Mouse (Mus musculus) C2C12 (cell line): ENCODE measurements around the gene Hormad2. TPM values are rescaled to one million over a fixed set of nuclear protein-coding genes. Genes with fewer than 3 reads are reported as not detected.

Experiments
- H3K27me3 ChIP-seq: one replicate; pipeline ENCODE4 v1.6.1; 2011; ENCODE audit not compliant: control insufficient read depth, insufficient read depth, insufficient read length
- H3K36me3 ChIP-seq: one replicate; pipeline ENCODE4 v1.6.1; 2011; ENCODE audit not compliant: control insufficient read depth, insufficient read depth
- H3K4me3 ChIP-seq: one replicate; pipeline ENCODE4 v1.5.1; 2011; ENCODE audit warnings: mild to moderate bottlenecking, control low read depth; ENCODE audit not compliant: poor library complexity, insufficient read depth, severe bottlenecking
- H3K79me2 ChIP-seq: one replicate; pipeline ENCODE4 v1.6.1; 2011; ENCODE audit not compliant: control insufficient read depth, insufficient read depth
- H3K79me3 ChIP-seq: one replicate; pipeline ENCODE4 v1.6.1; 2011; ENCODE audit warnings: low read depth, control low read depth
- H3ac ChIP-seq: one replicate; pipeline ENCODE3; 2011; ENCODE audit warnings: low read depth; ENCODE audit not compliant: control insufficient read depth, insufficient read length
- CEBPB ChIP-seq: IDR thresholded peaks from one replicate; pipeline ENCODE4 v1.6.1; 2011; ENCODE audit warnings: low read depth, mild to moderate bottlenecking, control low read depth, moderate library complexity
- CTCF ChIP-seq: IDR thresholded peaks from one replicate; pipeline ENCODE4 v1.5.1; 2011; ENCODE audit not compliant: control insufficient read depth, insufficient read depth, insufficient read length
- FOSL1 ChIP-seq: IDR thresholded peaks from one replicate; pipeline ENCODE4 v1.8.0; 2011; ENCODE audit warnings: mild to moderate bottlenecking, low read length; ENCODE audit not compliant: poor library complexity, insufficient read depth, severe bottlenecking
- MAX ChIP-seq: IDR thresholded peaks from one replicate; pipeline ENCODE4 v1.6.1; 2011; ENCODE audit warnings: mild to moderate bottlenecking, control low read depth
- MYOD1 ChIP-seq: IDR thresholded peaks from one replicate; pipeline ENCODE4 v1.6.1; 2011; ENCODE audit warnings: low read depth; ENCODE audit not compliant: control insufficient read depth, insufficient read length
- MYOG ChIP-seq: IDR thresholded peaks from one replicate; pipeline ENCODE4 v1.6.1; 2011; ENCODE audit not compliant: control insufficient read depth, insufficient read length; ENCODE audit errors: extremely low read depth
- USF1 ChIP-seq: IDR thresholded peaks from one replicate; pipeline ENCODE4 v1.6.1; 2011; ENCODE audit warnings: low read depth, mild to moderate bottlenecking, control low read depth, moderate library complexity
- polyA plus RNA-seq: library from polyadenylated mRNA; unstranded; fragments of >200 nt; fragmentation: generic; extraction: Trizol; gene quantifications from one replicate; pipeline ENCODE4 v1.2.1, GENCODE M21; 2012; ENCODE audit warnings: missing spikeins

The Hormad2 gene
- polyA plus RNA-seq, 1 experiment = not detected

DNA sequence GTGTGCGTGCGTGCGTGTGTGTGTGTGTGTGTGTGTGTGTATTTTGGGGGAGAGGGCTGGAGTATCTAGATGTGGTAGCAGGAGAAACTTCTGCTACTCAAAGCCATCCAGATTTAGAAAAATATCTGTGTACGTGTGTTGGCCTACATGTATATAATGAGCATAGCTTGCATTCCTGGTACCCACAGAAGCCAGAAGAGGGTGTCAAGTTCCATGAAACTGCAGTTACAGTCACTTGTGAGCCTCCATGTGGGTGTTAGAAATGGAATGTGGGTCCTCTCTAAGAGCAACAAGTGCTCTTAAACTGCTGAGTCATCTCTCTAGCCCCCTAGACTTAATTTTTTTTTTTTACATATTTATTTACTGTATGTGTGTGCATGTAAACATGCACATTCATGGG lies 130.6 kb downstream of the Hormad2 start:
- H3K27me3 ChIP-seq = no peaks in the 10 kb centered on the region
- H3K4me3 ChIP-seq = no peak overlapping the region
- no peaks in the 10 kb centered on the region for H3K36me3 ChIP-seq
- no peak for TF ChIP-seq CTCF
- TF ChIP-seq MAX = peak; percentile 71
- TF ChIP-seq MYOG = no peak
- TF ChIP-seq MYOD1 = no peak
- no peaks in the 10 kb centered on the region for H3K79me3 ChIP-seq
- no peak overlapping the region for H3ac ChIP-seq
- H3K79me2 ChIP-seq = no peaks in the 10 kb centered on the region

DNA sequence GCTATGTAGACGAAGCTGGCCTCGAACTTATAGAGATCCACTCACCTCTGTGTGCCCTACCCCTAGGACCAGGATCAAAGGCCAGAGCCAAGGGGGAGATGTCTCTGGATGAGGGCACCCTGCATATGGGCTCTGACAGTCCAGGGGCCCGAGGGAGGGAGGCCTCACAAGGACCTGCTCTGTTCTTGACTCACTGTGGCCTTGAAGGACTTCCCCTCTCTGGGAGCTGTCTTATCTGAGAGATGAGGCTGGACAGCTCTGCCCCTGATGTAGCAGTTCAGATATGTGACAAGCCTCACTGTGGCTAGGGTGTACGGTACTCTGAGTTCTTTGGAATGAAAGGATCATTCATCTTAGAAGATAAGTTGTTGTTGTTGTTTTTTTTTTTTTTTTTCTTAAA lies 131.3 kb downstream of the Hormad2 start:
- Histone ChIP-seq H3K27me3 (no peaks in the 10 kb centered on the region), H3K79me2 (no peaks in the 10 kb centered on the region), H3K36me3 (no peaks in the 10 kb centered on the region), H3ac (no peak overlapping the region), H3K79me3 (no peaks in the 10 kb centered on the region), H3K4me3 (no peak overlapping the region)
- no peak for TF ChIP-seq CEBPB
- TF ChIP-seq MAX = no peak
- no peak for TF ChIP-seq MYOG
- TF ChIP-seq FOSL1 = no peak
- TF ChIP-seq USF1 = no peak
- no peak for TF ChIP-seq MYOD1
- no peak for TF ChIP-seq CTCF

DNA sequence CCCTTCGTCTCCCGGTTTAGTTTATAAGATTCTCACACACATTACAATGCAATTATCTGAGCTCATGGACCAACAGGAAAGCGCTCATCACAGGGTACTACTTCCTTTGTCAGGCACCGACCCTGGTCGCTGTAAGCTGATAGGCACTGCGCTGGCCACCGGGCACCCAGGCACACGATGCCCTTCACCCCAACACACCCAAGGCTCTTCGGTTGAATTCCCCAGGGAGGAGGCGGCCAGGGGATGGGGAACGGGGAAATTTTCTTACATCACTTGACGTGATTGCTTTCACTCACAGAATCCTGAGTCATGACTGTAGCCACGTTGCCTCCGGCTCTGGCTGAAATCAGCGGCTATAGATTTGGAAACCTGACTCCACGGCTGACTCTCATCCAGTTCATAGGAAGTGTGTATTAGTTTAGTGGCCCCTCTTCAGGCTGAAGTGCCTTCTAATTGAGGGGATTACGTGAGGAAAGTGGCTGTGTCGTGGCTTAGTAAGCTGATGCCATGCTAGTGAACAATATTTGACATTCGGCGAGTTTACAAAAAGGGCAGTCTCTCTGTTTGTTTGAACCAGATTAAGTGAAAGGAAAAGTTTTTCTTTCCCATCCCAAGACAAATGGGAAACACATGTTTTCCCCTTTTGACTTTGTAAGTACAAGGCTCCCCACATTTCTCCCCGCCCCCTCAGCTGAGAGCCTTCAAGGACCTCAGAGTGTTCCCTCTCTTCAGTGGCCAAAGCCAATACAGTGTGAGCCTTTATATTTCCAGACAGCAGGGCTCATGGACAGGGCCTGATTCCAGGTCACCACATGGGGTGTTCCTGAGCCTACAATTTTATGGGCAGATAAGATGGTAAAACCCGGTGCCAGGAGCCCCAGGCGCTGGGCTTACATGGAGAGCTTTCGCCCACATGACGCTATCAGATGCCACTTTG lies 132.1 kb downstream of the Hormad2 start:
- Histone ChIP-seq H3K36me3 (no peaks in the 10 kb centered on the region), H3ac (peak overlapping the region; percentile 54), H3K79me2 (no peaks in the 10 kb centered on the region), H3K27me3 (no peaks in the 10 kb centered on the region), H3K79me3 (no peaks in the 10 kb centered on the region), H3K4me3 (no peak overlapping the region)
- TF ChIP-seq MYOG (no peak), USF1 (no peak), CEBPB (peak; percentile 60), CTCF (no peak), MYOD1 (peak; percentile 16), MAX (peak; percentile 65), FOSL1 (peak; percentile 40)

DNA sequence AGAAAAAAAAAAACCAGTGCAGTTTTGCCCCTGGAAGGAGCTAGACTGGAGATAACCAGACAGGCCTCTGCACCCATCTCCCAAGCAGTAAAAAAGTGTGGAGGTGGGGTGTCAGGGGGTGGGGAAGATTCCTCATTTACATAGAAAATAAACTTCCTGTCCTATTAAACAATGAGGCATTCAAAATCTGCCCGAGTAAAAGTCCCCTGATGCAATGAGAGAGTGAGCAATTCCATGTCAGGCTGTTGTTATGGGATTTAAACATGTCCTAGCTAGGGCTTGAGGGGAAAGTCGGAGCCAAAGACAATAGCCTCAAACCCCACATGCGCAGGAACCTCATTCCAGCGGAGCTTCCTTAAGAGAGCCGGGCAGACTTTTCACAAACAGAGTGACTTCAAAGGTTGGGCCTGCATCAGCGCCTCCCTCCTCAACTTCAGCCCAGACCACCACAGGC lies 132.8 kb downstream of the Hormad2 start:
- no peak overlapping the region for H3K4me3 ChIP-seq
- TF ChIP-seq MYOD1 (no peak), MAX (peak; percentile 1), CEBPB (peak; percentile 47)
- H3K79me2 ChIP-seq = no peaks in the 10 kb centered on the region
- H3K79me3 ChIP-seq = no peaks in the 10 kb centered on the region
- no peaks in the 10 kb centered on the region for H3K27me3 ChIP-seq
- H3K36me3 ChIP-seq = no peaks in the 10 kb centered on the region
- H3ac ChIP-seq = peak overlapping the region; percentile 54

DNA sequence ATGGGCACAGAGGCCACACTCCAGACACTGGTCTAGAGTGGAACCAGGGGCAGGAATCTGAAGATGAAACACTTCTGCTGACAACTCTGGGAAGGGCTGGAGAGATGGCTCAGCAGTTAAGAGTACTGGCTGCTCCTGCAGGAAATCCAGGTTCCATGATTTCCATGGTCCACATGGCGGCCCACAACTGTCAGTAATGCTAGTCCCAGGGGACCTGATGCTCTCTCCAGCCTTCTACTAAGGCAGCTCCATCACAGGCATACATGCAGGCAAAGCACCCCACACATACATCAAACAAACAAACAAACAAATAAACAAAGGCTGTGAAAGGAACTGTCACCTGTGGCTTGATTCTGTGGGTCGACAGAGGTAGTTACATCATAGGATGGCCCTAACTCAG lies 134.8 kb downstream of the Hormad2 start:
- Histone ChIP-seq H3K36me3 (no peaks in the 10 kb centered on the region), H3ac (no peak overlapping the region), H3K79me3 (no peaks in the 10 kb centered on the region), H3K27me3 (no peaks in the 10 kb centered on the region), H3K79me2 (no peaks in the 10 kb centered on the region), H3K4me3 (no peak overlapping the region)
- no peak for TF ChIP-seq MYOG
- TF ChIP-seq MYOD1 = no peak
- TF ChIP-seq CEBPB = no peak
- TF ChIP-seq USF1 = no peak
- no peak for TF ChIP-seq CTCF

DNA sequence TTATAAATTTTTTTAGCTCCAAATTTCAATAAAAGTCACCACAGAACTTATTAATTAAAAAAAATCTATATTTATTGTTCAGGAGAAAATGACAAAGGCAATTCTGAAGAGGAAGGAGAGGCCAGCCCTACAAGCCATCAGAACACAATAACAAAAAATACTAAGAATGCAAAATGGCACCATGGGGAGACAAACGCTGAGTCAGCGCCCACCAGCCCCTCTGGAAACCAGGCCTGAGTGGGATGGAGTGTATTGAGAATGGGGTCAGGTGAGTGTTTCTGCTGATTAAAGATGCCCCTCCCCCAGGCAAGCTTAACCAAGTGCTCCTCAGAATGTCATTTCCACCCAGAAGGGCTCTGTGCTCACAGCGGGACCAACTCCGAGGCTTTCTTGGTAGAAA lies 135.8 kb downstream of the Hormad2 start:
- TF ChIP-seq FOSL1 (no peak), MYOG (no peak), MYOD1 (no peak), CEBPB (no peak), USF1 (no peak)
- H3K36me3 ChIP-seq = no peaks in the 10 kb centered on the region
- no peaks in the 10 kb centered on the region for H3K79me3 ChIP-seq
- H3K4me3 ChIP-seq = no peak overlapping the region
- H3ac ChIP-seq = no peak overlapping the region
- no peaks in the 10 kb centered on the region for H3K79me2 ChIP-seq
- no peaks in the 10 kb centered on the region for H3K27me3 ChIP-seq
